Mouse (Mus musculus) hindbrain, embryonic 15.5 days (tissue): Measurements from ENCODE around the gene Card6. TPM values are rescaled to one million over a fixed set of nuclear protein-coding genes. Genes with fewer than 3 reads are reported as not detected.

Experiments used
- ATAC-seq: fragments of 200-750 bp; cut with Nextera tagmentation; 2 replicates; pipeline ENCODE4 v1.8.0; 2017; ENCODE audit warnings: low read depth, moderate number of reproducible peaks, moderate TSS enrichment; ENCODE audit not compliant: low FRiP score
- H3K27ac ChIP-seq: fragments of 300-500 bp; sonication (generic); replicated peaks from 2 replicates; pipeline ENCODE4 v1.5.1; 2015; ENCODE audit warnings: mild to moderate bottlenecking, inconsistent platforms
- H3K27me3 ChIP-seq: fragments of 300-500 bp; sonication (generic); 2 replicates; pipeline ENCODE4 v1.6.1; 2015; ENCODE audit warnings: control low read depth, inconsistent platforms
- H3K36me3 ChIP-seq: fragments of 300-500 bp; sonication (generic); 2 replicates; pipeline ENCODE4 v1.6.1; 2015; ENCODE audit warnings: control low read depth, inconsistent platforms
- H3K4me1 ChIP-seq: fragments of 300-500 bp; sonication (generic); replicated peaks from 2 replicates; pipeline ENCODE4 v1.6.1; 2015; ENCODE audit warnings: control low read depth, inconsistent platforms
- H3K4me2 ChIP-seq: fragments of 300-500 bp; sonication (generic); 2 replicates; pipeline ENCODE4 v1.6.1; 2015; ENCODE audit warnings: moderate library complexity, mild to moderate bottlenecking, inconsistent platforms
- H3K4me3 ChIP-seq: fragments of 300-500 bp; sonication (generic); 2 replicates; pipeline ENCODE4 v1.5.1; 2015; ENCODE audit warnings: mild to moderate bottlenecking, inconsistent platforms
- H3K9ac ChIP-seq: fragments of 300-500 bp; sonication (generic); 2 replicates; pipeline ENCODE4 v1.6.1; 2015; ENCODE audit warnings: inconsistent platforms
- H3K9me3 ChIP-seq: fragments of 300-500 bp; sonication (generic); 2 replicates; pipeline ENCODE4 v1.6.1; 2016; ENCODE audit warnings: control low read depth, inconsistent platforms
- WGBS: fragments of 180-500 bp; shearing (Covaris S2); methylation state at CpG from one replicate; pipeline ENCODE4 v1.1.7; 2015; 5-methylcytosine and 5-hydroxymethylcytosine counted together
- polyA plus RNA-seq: library from polyadenylated mRNA; unstranded; fragments of >200 nt; fragmentation: Nextera tagmentation; extraction: Ambion mirVana; gene quantifications from 2 replicates; pipeline ENCODE4 v1.2.1, GENCODE M21; 2015

Card6 gene
- polyA plus RNA-seq, 1 experiment from 2014 or later = 0.58 TPM

DNA sequence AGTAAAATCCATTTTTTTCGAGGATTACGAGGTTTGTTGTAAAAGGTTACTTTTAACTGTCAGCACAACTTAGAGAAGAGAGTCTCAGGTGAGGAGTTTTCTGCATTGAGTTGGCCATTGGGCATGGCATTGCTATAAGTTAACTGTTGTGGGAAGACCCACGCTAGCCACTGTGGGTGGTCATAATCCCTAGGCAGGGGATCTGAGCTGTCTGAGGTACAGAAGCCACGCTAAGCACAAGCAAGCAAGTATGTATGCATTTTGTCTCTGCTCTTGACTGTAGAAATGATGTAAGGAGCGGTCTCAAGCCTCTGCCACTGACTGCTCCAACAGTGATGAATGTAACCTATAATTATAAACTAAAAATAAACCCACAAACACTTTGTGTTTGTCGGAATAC lies 2.4 kb downstream of the Card6 start:
- Histone ChIP-seq H3K27ac (no peak overlapping the region), H3K9me3 (no peaks in the 10 kb centered on the region), H3K36me3 (no peaks in the 10 kb centered on the region), H3K4me1 (no peaks in the 10 kb centered on the region), H3K4me2 (no peak overlapping the region), H3K9ac (no peak overlapping the region), H3K27me3 (no peaks in the 10 kb centered on the region), H3K4me3 (no peak overlapping the region)
- peak; percentile 19; the same call in 1 of the 2 replicates for ATAC-seq
- WGBS = 83% methylated on average over 6 of the region's 6 CpGs

DNA sequence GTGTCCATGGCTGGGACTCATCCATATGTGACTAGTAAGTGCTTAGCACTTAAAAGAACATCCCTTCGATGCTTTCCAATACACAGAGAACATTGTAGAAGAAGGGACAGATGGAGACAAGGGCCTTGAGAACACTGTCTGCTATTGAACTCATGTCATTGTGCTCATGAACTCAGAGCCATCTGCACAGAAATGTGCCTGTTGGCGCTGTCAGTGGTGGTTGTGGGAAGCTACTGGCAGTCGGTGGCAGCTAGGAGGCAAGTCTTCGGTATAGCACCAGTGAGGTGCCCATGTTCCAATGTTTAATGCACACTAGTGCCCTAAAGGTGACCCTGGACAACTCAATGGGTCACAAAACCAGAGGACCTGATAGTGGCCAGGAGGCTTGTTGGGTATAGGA lies 6.0 kb downstream of the Card6 start:
- Histone ChIP-seq H3K27me3 (no peaks in the 10 kb centered on the region), H3K36me3 (no peaks in the 10 kb centered on the region), H3K27ac (no peak overlapping the region), H3K9me3 (no peaks in the 10 kb centered on the region), H3K4me2 (no peak overlapping the region), H3K4me1 (no peaks in the 10 kb centered on the region), H3K9ac (no peak overlapping the region), H3K4me3 (no peak overlapping the region)
- 90% methylated on average over 4 of the region's 4 CpGs for WGBS
- no peak for ATAC-seq

DNA sequence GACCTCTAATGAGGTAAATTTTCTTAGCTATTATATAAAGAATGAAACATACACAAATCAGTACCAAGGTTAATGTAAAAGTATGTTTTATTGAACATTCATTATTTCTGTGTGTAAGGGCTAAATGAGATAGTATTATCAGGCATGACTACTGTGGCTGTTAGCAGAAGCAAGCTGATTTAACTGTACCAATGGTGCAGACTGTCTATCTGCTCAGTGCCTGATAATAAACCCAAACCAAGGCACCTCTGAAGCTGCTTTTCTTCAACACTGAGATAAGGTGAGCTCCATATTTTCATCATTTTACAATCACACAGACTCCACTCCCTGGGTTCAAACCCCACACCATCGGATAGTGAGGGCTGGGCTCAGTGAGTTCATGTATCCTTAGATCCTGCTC lies 11.0 kb downstream of the Card6 start:
- H3K27ac ChIP-seq = no peak overlapping the region
- 92% methylated on average over 1 of the region's 1 CpGs for WGBS
- H3K9ac ChIP-seq = no peak overlapping the region
- H3K4me1 ChIP-seq = no peaks in the 10 kb centered on the region
- no peak overlapping the region for H3K4me3 ChIP-seq
- no peaks in the 10 kb centered on the region for H3K9me3 ChIP-seq
- H3K27me3 ChIP-seq = no peaks in the 10 kb centered on the region
- no peak for ATAC-seq
- no peak overlapping the region for H3K4me2 ChIP-seq
- no peaks in the 10 kb centered on the region for H3K36me3 ChIP-seq

DNA sequence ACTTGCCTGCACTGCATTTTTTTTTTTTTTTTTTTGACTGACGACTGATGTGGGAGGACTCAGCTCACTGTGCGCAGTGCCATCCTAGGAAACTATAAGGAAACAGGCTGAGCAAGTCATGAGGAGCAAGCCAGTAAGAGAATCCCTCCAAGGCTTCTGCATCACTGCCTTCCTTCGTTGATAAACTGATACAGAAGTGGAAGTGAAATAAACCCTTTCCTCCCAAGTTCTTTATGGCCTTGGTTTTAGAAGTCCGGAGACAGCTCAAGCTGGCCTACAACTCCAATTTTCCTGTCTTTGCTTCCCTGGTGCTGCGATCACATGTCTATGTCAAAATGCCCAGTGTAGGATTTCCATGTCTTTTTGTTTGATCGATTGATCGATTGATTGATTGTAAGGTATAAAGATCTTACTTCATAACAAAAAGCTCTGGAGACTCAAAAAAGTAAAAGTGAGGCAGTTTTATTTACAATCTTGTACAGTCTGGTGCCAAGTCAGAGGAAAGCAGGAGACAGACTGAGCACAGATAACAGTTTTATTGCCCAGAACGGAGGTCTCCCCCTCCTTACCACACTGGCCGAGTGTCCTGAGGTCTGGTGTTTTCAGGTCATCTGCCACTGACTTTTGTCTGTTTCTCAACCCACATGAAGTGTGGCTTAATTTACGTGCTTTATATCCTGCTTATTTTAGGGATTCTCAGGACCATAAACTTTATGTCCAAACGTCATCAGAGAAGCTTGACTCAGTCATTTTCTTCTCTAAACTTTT lies 12.6 kb downstream of the Card6 start:
- 92% methylated on average over 11 of the region's 11 CpGs for WGBS
- Histone ChIP-seq H3K4me1 (no peaks in the 10 kb centered on the region), H3K9ac (no peak overlapping the region), H3K36me3 (no peaks in the 10 kb centered on the region), H3K27ac (no peak overlapping the region), H3K27me3 (no peaks in the 10 kb centered on the region), H3K9me3 (no peaks in the 10 kb centered on the region), H3K4me3 (no peak overlapping the region), H3K4me2 (no peak overlapping the region)
- no peak for ATAC-seq

DNA sequence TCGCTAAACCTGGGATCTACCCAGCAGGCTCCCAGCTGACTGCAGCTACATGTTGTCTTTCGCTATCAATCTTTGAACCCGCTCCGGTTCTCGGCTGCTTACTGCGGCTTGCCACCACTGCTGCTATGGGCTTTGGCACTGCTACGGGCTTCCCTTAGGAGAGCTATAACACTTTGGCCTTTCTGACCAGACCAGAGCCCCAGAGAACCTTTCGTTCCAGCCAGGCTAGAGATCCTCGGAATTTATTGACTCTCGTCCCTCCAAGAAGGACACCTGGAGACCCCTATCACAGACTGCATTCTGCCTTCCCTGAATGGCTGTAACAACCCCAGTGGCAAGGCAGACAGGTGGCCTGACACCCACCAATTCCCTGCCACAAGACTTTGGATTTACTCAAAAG lies 18.2 kb downstream of the Card6 start:
- no peaks in the 10 kb centered on the region for H3K36me3 ChIP-seq
- WGBS = 93% methylated on average over 10 of the region's 10 CpGs

DNA sequence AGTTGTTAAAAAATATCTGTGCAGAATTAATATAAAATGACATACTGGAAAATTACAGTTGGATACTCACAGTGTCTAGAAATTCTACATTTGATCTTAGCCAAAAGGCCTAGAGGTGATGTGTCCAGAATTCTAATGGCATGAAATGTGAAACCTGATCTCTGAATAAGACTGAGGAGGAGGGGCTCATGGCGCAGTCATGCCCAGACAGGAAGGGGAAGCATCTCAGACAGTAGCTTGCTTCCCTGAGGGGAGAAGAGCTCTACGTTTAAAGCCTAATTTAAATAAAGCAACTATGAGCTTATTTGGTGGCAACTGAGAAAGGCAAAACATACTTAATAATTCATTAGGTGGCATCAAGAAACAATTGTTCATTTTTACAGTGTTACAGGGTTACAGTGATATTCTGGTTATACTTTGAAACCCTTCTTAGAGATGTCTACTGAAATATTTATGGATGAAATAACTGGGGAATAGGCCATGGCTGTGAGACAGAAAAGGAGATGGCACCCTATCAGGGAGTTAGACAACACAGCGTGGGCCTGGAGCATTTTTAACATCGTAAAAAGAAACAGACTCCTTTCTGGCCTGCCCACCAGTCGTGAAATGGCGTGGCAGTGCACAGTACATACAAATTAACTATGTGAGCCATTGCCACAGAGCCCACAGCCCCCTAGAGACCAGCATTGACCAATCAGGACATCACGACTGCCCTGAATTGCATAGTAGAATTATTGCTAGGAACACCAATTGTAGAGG lies 19.3 kb downstream of the Card6 start:
- H3K27ac ChIP-seq = no peak overlapping the region
- H3K4me1 ChIP-seq = no peaks in the 10 kb centered on the region
- no peak overlapping the region for H3K4me3 ChIP-seq
- ATAC-seq = peak; percentile 61; the same call in 1 of the 2 replicates
- no peaks in the 10 kb centered on the region for H3K9me3 ChIP-seq
- no peaks in the 10 kb centered on the region for H3K36me3 ChIP-seq
- no peak overlapping the region for H3K9ac ChIP-seq
- H3K4me2 ChIP-seq = no peak overlapping the region
- no peaks in the 10 kb centered on the region for H3K27me3 ChIP-seq
- 55% methylated on average over 7 of the region's 7 CpGs for WGBS

More for the DNA sequence above, 18.2 kb downstream of the Card6 start:
- Histone ChIP-seq H3K9ac (no peak overlapping the region), H3K4me3 (no peak overlapping the region), H3K27me3 (no peaks in the 10 kb centered on the region), H3K9me3 (no peaks in the 10 kb centered on the region), H3K4me2 (no peak overlapping the region), H3K4me1 (no peaks in the 10 kb centered on the region), H3K27ac (no peak overlapping the region)
- ATAC-seq = no peak

DNA sequence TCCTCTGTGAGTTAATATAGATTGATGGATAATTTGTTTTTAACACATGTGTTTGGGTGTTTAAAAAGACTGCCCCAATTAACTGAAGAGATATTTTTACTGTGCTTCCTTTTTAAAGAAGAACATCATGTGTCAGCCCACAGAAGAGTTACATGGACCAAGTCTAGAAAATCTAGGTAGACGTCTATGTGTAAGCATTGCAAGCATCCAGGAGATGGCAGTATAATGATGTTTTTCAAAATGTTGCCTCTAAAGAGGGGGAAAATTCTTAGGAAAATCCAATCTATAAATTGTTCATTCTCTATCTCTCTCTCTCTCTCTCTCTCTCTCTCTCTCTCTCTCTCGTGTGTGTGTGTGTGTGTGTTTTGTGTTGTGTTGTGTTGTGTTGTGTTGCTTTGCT lies 22.2 kb downstream of the Card6 start:
- WGBS = 29% methylated on average over 2 of the region's 2 CpGs
- ATAC-seq = no peak
- H3K4me3 ChIP-seq = no peak overlapping the region

DNA sequence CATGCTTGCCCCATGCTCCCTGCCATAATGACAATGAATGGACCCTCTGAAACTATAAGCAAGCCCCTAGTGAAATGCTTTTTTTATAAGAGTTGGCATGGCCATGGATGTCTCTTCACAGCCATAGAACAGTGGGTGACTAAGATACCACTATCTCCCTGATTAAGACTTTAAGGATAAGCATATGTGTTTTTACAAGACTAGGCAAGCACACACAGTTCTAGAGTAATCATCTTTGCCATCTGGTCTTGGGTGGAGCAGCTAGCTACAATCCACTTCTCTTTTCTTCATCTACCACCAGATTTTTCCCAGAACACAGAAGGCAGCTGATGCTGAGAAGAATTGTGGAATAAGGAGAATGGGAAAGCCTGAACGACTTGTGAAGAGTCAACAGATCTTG lies 27.1 kb downstream of the Card6 start:
- no peak for ATAC-seq
- Histone ChIP-seq H3K9ac (no peak overlapping the region), H3K4me1 (no peaks in the 10 kb centered on the region), H3K4me3 (no peak overlapping the region), H3K36me3 (no peaks in the 10 kb centered on the region), H3K9me3 (no peaks in the 10 kb centered on the region), H3K27me3 (no peaks in the 10 kb centered on the region), H3K4me2 (no peak overlapping the region), H3K27ac (no peak overlapping the region)
- 85% methylated on average over 1 of the region's 1 CpGs for WGBS

More for the DNA sequence above, 22.2 kb downstream of the Card6 start:
- Histone ChIP-seq H3K4me2 (no peak overlapping the region), H3K36me3 (no peaks in the 10 kb centered on the region), H3K27ac (no peak overlapping the region), H3K9me3 (no peaks in the 10 kb centered on the region), H3K9ac (no peak overlapping the region), H3K4me1 (no peaks in the 10 kb centered on the region), H3K27me3 (no peaks in the 10 kb centered on the region)

DNA sequence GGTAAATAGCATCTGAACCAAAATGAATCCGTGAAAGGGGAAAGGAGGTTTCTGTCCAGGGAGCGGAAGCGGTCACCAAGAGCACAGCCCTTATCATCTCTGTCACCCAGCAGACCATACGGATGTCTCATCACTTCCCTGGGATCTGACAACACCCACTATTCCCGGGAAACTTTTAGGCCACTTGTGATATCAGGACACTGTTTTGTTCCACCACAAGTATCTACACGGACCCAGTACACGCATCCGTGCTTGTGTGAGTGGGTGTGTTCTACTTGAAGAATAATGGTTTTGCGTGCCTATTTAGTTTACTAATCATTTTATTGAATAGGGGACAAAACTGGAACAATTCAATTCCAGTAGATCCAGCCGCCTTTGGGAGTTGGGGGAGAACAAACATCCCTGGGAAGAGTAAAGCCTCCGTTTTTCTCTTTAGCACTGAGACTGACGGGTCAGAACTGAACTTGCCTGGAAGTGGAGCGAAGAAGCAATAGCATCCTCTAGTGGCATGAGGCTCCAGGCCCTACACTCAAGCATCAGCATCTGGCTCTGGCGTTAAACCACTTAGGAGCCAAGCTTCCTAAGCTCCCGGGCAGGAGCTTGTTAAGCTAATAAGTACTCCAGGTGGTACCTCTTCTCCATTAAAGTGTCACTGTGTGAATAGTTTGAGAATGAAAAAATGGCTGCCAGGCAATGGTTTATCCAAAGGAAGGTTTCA lies 39.4 kb downstream of the Card6 start:
- H3K36me3 ChIP-seq = no peaks in the 10 kb centered on the region
- WGBS = 58% methylated on average over 15 of the region's 15 CpGs
- H3K27me3 ChIP-seq = no peaks in the 10 kb centered on the region
- H3K4me3 ChIP-seq = no peak overlapping the region
- H3K4me1 ChIP-seq = no peaks in the 10 kb centered on the region
- no peak overlapping the region for H3K27ac ChIP-seq
- H3K9ac ChIP-seq = no peak overlapping the region
- H3K4me2 ChIP-seq = no peak overlapping the region
- ATAC-seq = peak; percentile 85; the same call in 1 of the 2 replicates
- H3K9me3 ChIP-seq = no peaks in the 10 kb centered on the region

DNA sequence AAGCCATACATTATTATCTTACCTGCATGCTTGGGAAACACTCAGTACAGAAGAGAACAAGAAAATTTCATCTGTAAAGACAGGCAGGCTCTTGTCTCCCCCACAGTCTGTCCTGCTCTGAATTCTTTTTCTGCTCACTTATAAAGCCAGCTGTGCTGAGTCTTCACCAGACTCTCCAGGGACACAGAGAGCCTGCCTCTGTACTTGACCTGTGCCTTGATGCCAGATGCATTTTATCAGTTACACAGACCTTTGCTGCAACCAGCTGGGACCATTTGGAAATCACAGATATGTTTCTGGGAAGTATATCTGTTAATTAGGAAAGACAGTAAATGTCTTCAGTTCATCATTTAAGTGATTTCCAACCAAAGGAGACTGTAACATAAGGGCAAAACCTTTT lies 44.7 kb downstream of the Card6 start, which contains the start of gene C7:
TSS of gene C7 (minus strand) at position 106 of the 400 bp plus-strand sequence.
- ATAC-seq = no peak

More for the DNA sequence above, 44.7 kb downstream of the Card6 start, which contains the start of gene C7:
- Histone ChIP-seq H3K27ac (no peak within 1 kb of the TSS), H3K4me2 (no peak within 1 kb of the TSS), H3K9ac (no peak within 1 kb of the TSS), H3K4me3 (no peak within 1 kb of the TSS), H3K9me3 (no peaks in the 10 kb centered on the region), H3K27me3 (no peaks in the 10 kb centered on the region), H3K4me1 (no peaks in the 10 kb centered on the region), H3K36me3 (no peaks in the 10 kb centered on the region)
